Mouse (Mus musculus) testis, adult 10 weeks (tissue): ENCODE measurements around the gene Zfp988. TPM values are rescaled to one million over a fixed set of nuclear protein-coding genes. Genes with fewer than 3 reads are reported as not detected.

ENCODE experiments used
- polyA plus RNA-seq: library from polyadenylated mRNA; stranded (reverse); fragments of 350-450 nt; fragmentation: Illumina TruSeq; extraction: RNeasy Lipid Tissue Mini Kit (QIAGEN cat#74804); gene quantifications from one replicate; pipeline ENCODE4 v1.2.3, GENCODE M21; 2014; ENCODE audit warnings: low read depth, low replicate concordance

Gene Zfp988
- 1.9 TPM for polyA plus RNA-seq

GRCm38 (mm10) chr4:147305436-147305835 is at the start of gene Zfp988:
TSS of gene Zfp988 (plus strand) at chr4:147305674.

DNA sequence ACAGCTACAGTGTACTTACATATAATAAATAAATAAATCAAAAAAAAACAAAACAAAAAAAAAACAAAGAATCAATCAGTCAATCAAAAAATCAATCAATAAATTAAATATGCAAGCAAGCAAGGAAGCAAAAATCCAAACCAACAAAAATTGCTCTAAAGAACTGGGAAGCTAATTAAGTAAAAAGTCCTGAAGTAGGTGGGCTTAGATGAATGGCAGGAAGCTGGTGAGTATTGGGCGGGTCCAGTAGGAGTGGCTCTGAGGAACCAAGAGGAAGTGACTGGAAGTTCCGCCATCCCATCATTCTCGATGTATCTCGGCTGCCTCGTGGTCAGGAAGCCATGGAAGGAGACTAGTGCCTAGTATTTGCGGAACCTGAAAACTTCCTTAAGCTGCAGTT is 55.5 kb downstream of the Zfp988 start, which contains the start of gene Zfp978:
Gene Zfp978, plus strand, starts transcription at position 301 of the 400 bp plus-strand sequence.

Other genes with a start within 250 kb of the Zfp988 start
- 199 TPM for gene Zfp991, start 173.6 kb upstream of the Zfp988 start, polyA plus RNA-seq
- gene Zfp978, start 55.6 kb downstream of the Zfp988 start, polyA plus RNA-seq, result 0.90 TPM
- gene Zfp982, start 186.7 kb downstream of the Zfp988 start, polyA plus RNA-seq, result 64.6 TPM
- gene Gm16503, start 234.5 kb downstream of the Zfp988 start, polyA plus RNA-seq, result 1.9 TPM
- gene Zfp985, start 247.6 kb downstream of the Zfp988 start, polyA plus RNA-seq, result 0.31 TPM